Mouse (Mus musculus) embryonic stem cell, embryonic (primary cell): ENCODE results near the gene Pitpnm2.

Experiments
- CTCF ChIA-PET, 4 experiments: fragments of 300-600 bp in 2 of 4; fragments of 350-600 bp in 2 of 4; sonication (Branson Sonifier 250); formaldehyde crosslinking; loops; one replicate each; lab custom pipeline; 2022; ENCODE audit warnings: inconsistent platforms in 2 of 4; lab: Charles Lee
- POLR2A ChIA-PET, 4 experiments: fragments of 300-600 bp in 2 of 4; fragments of 350-600 bp in 2 of 4; sonication (Branson Sonifier 250); formaldehyde crosslinking; loops; one replicate each; lab custom pipeline; 2022; ENCODE audit warnings: antibody characterized with exemption in 4 of 4, inconsistent platforms in 1 of 4; lab: Charles Lee

The Pitpnm2 gene

DNA sequence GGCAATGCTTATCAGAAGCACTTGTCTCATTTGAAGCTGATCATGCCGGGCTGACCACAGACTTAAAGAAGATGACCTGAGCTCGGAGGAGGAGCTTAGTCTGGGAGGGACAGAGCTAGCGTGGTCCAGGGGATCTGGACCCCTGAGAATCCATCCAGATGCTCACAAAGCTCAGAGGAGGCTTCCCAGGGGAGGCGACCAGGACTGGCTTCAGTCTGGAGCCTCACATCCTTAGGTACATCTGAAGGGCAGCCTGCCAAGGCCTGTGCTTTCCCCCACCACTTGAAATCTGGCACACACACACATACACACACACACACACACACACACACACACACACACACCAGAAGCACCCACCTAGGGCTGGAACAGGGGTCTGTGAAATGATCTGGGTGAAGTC lies 47.5 kb downstream of the Pitpnm2 start:
- ChIA-PET POLR2A (interaction anchor here in 2 of 4 experiments (0.6 to 0.7 kb wide), 2 partner anchors 27 to 74 kb away, joined by 3 read pairs; no protein-coding TSS in a partner anchor), CTCF (no interaction called here)

DNA sequence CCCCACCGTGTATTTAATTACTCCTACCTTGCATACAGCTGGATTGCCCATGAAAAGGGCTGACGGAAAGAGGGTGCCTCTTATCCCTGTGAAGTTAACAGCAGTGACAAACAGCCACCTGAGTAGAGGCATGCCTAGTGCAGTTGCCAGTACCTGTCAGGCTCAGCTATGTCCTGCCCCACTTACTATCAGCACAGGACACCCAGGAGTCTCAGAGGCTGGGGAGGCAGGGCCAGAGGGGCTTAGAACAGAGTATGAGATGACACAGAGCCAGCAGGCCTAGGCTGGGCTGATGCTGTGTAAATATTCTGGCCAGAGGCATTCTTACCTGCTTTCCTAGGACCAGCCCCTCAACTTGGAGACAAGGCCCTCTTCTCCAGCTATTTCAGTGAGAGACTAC lies 48.0 kb downstream of the Pitpnm2 start:
- CTCF ChIA-PET: no interaction called here
- POLR2A ChIA-PET: no interaction called here

GRCm38 (mm10) chr5:124200844-124201243 lies 48.7 kb downstream of the Pitpnm2 start:
- ChIA-PET CTCF (no interaction called here), POLR2A (interaction anchor here in 3 of 4 experiments (0.5 to 1.8 kb wide), 6 partner anchors 8 to 187 kb away, joined by 3 to 10 read pairs (median 5); no protein-coding TSS in a partner anchor)

- ChIA-PET POLR2A (interaction anchor here in 3 of 4 experiments (0.7 to 1.8 kb wide), 5 partner anchors 11 to 103 kb away, joined by 3 to 6 read pairs (median 3); partner anchors contain the start of gene Abcb9 (in 1 of the 3)), CTCF (interaction anchor here in 2 of 4 experiments (0.5 to 1.2 kb wide), 3 partner anchors 10 to 1050 kb away, joined by 3 to 5 read pairs (median 3); no protein-coding TSS in a partner anchor)
Observed at GRCm38 (mm10) chr5:124199168-124199567, 50.4 kb downstream of the Pitpnm2 start.

DNA sequence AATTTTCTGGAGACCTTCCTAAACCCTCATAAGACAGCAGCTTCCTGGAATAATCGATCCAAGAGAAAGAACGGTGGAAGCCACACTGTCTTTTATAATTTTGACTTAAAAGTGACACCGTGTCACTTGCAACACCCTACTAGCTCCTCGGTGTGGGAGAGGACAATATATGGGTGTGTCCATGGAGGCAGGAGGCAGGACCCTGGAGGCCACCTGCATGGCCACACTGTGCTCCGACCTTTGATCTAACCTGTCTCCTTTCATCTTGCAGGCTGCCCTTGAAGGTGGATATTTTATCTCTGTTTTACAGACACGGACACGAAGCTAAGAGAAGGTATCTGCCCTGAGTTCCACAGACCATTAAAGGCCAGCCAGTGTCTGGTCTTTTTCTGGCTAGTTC lies 51.1 kb downstream of the Pitpnm2 start:
- CTCF ChIA-PET: no interaction called here
- POLR2A ChIA-PET: interaction anchor here in 1 of 4 experiments (2.0 kb wide), 1 partner anchor 54 kb away, joined by 6 read pairs; no protein-coding TSS in a partner anchor

- ChIA-PET CTCF (no interaction called here), POLR2A (interaction anchor here in 2 of 4 experiments (0.8 to 3.5 kb wide), 2 partner anchors 10 to 67 kb away, joined by 3 to 11 read pairs; no protein-coding TSS in a partner anchor)
Observed at GRCm38 (mm10) chr5:124196082-124196481, 53.5 kb downstream of the Pitpnm2 start.

- POLR2A ChIA-PET: interaction anchor here in 3 of 4 experiments (0.9 to 3.5 kb wide), 4 partner anchors 11 to 794 kb away, joined by 3 to 11 read pairs (median 6); partner anchors contain the start of genes 2810006K23Rik (in 1 of the 3) and Mphosph9 (in 1 of the 3)
- CTCF ChIA-PET: interaction anchor here in 1 of 4 experiments (0.7 kb wide), 1 partner anchor 328 kb away, joined by 3 read pairs; no protein-coding TSS in a partner anchor
Observed at GRCm38 (mm10) chr5:124194386-124195084, 55.0 kb downstream of the Pitpnm2 start.

DNA sequence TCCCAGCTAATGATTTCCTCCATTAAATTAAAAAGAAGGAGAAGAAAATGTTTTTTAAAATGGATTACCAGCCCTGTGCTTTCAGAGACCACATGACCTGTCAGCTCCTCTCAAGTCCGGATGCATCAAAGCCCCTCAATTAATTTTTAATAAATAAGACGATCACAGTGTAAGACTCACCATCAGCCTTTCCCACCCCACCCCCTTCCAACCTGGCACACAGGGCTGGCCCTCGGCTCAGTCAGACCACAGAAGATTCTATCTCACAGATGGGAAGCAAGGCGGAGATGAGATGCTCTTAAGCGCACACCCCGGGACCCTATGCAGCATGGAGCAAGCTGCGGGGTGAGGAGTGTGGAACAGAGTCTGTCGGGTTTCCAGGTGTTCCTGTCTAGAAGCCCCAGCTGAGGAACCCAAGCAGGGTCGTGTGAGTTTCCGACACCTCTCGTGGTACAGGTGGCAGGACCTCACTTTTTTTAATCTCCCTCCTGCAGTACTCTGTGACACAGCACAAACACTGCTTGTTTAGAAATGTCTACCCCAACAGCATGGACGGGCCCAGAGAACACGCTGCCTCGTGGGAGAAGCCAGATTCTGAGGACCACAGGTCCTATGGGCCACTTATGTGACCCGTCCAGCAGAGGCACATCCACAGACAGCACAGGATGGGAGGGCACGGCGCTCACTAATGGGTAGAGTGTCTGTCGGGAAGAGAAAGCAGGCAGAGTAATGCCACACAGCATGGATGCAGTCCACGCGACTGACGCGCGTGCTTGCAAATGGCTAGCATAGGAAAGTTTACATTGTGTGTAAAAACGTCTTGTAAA lies 56.1 kb downstream of the Pitpnm2 start:
- POLR2A ChIA-PET: interaction anchor here in 1 of 4 experiments (1.1 kb wide), 1 partner anchor 793 kb away, joined by 8 read pairs; no protein-coding TSS in a partner anchor

DNA sequence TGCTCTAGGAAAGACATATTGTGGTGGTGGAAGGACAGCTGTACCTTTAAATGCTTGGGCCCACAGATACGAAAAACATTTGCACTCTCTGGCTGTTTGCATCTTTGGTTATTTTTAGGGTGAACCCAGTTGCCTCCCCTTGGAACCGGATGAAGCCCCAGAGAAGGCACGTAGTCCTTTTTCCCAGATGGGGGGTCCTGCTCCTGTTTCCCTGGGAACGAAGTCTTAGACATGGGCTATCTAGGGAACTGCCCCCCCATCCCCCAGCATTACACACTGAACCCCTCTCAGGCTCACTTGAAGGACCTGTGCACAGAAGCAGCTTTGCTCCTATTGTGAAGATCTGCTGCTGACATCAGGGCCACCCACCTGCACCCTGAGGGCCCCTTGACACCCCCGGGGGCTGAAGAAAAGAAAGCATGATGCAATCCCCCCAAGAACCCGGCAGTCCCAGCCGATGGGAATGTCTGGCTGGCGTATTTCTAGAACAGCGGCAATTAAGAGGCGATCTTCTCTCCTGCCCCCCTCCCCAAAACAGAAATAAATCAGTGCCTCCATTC lies 56.8 kb downstream of the Pitpnm2 start:
- POLR2A ChIA-PET: no interaction called here
- CTCF ChIA-PET: interaction anchor here in 1 of 4 experiments (0.5 to 0.7 kb wide), 3 partner anchors 17 to 249 kb away, joined by 3 to 8 read pairs (median 4); no protein-coding TSS in a partner anchor

More for the DNA sequence above, 56.1 kb downstream of the Pitpnm2 start:
- CTCF ChIA-PET: interaction anchor here in 1 of 4 experiments (0.5 kb wide), 1 partner anchor 90 kb away, joined by 4 read pairs; no protein-coding TSS in a partner anchor

GRCm38 (mm10) chr5:124192251-124192710 lies 57.3 kb downstream of the Pitpnm2 start:
- POLR2A ChIA-PET: no interaction called here
- CTCF ChIA-PET: interaction anchor here in 1 of 4 experiments (0.6 to 0.7 kb wide), 2 partner anchors 18 to 248 kb away, joined by 3 to 8 read pairs; no protein-coding TSS in a partner anchor

DNA sequence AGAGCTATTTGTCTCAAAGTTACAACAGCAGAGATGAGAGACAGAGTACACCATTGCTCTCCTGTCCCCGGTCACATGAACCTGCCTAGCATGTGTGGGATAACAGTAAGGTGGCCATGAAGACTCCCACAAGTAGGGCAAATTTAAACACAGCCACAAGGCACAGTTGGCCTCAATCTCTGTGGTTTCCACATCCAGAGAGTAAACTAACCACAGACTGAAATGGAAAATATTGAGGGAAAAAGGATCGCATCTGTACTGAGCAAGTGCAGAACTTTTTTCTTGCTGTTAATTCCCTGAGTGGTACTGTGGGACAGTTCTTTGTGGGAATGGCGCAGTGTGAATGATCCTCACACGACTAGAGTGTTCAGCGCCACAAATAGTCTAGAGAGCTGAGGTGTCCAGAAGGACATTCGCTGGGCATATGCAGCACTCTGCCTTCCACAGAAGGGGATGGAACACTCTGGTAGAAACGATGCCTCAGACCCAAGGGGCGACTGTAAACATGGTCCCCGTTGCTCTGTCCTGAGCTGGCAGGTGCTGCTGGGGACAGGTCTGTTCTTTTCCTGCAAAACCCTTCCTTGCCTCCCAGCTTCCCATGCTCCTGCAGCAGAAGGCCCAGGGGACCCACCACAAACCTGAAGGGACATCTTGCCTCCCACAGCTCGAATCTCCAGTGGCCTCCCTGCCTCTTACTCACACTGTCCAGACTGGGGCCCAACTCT lies 59.3 kb downstream of the Pitpnm2 start:
- POLR2A ChIA-PET: interaction anchor here in 3 of 4 experiments (0.6 to 1.9 kb wide), 5 partner anchors 10 to 1094 kb away, joined by 3 to 7 read pairs (median 3); no protein-coding TSS in a partner anchor
- CTCF ChIA-PET: interaction anchor here in 3 of 4 experiments (0.6 to 1.2 kb wide), 3 partner anchors 15 to 709 kb away, joined by 3 read pairs; no protein-coding TSS in a partner anchor

- ChIA-PET CTCF (interaction anchor here in 2 of 4 experiments (0.6 to 1.2 kb wide), 2 partner anchors 27 to 710 kb away, joined by 3 read pairs; no protein-coding TSS in a partner anchor), POLR2A (interaction anchor here in 2 of 4 experiments (1.0 to 1.9 kb wide), 3 partner anchors 13 to 19 kb away, joined by 3 to 4 read pairs (median 4); no protein-coding TSS in a partner anchor)
Observed at GRCm38 (mm10) chr5:124189572-124189981, 60.0 kb downstream of the Pitpnm2 start.

- CTCF ChIA-PET: interaction anchor here in 1 of 4 experiments (0.8 to 2.9 kb wide), 3 partner anchors 11 to 25 kb away, joined by 4 to 12 read pairs (median 5); no protein-coding TSS in a partner anchor
- POLR2A ChIA-PET: interaction anchor here in 3 of 4 experiments (0.6 to 3.1 kb wide), 9 partner anchors 11 to 257 kb away, joined by 3 to 15 read pairs (median 3); partner anchors contain the start of gene Ccdc62 (in 1 of the 3)
Observed at GRCm38 (mm10) chr5:124187508-124188311, 61.9 kb downstream of the Pitpnm2 start.

- CTCF ChIA-PET: interaction anchor here in 3 of 4 experiments (0.5 to 2.9 kb wide), 7 partner anchors 10 to 750 kb away, joined by 3 to 12 read pairs (median 5); no protein-coding TSS in a partner anchor
- POLR2A ChIA-PET: interaction anchor here in 3 of 4 experiments (0.6 to 3.1 kb wide), 10 partner anchors 11 to 257 kb away, joined by 3 to 15 read pairs (median 3); partner anchors contain the start of genes 2810006K23Rik (in 1 of the 3), Ccdc62 (in 1 of the 3) and Mphosph9 (in 1 of the 3)
Observed at GRCm38 (mm10) chr5:124186981-124187507, 62.5 kb downstream of the Pitpnm2 start.

GRCm38 (mm10) chr5:124186465-124186854 lies 63.1 kb downstream of the Pitpnm2 start:
- POLR2A ChIA-PET: interaction anchor here in 2 of 4 experiments (1.0 to 3.1 kb wide), 8 partner anchors 10 to 141 kb away, joined by 3 to 15 read pairs (median 3); partner anchors contain the start of genes 2810006K23Rik (in 1 of the 2) and Mphosph9 (in 1 of the 2)
- CTCF ChIA-PET: interaction anchor here in 3 of 4 experiments (0.5 to 2.9 kb wide), 6 partner anchors 21 to 749 kb away, joined by 3 to 12 read pairs (median 6); no protein-coding TSS in a partner anchor
